Mouse (Mus musculus) gastrocnemius, adult 2 months (tissue): ENCODE data around the gene Hoxa3. TPM values are rescaled to one million over a fixed set of nuclear protein-coding genes. Genes with fewer than 3 reads are reported as not detected.
A peak's percentile ranks its signal among the peaks of the same experiment; 100 is the strongest.

Experiments used
- DNase-seq: peaks from one replicate; pipeline ENCODE4 v3.0.0; 2022
- H3K27ac ChIP-seq: fragments of 200-600 bp; 2 replicates; pipeline ENCODE4 v1.8.1; 2022; ENCODE audit warnings: mild to moderate bottlenecking
- H3K4me3 ChIP-seq: fragments of 200-600 bp; 2 replicates; pipeline ENCODE4 v1.8.1; 2022; ENCODE audit warnings: mild to moderate bottlenecking, moderate library complexity
- CTCF ChIP-seq: fragments of 200-600 bp; IDR thresholded peaks from 2 replicates; pipeline ENCODE4 v1.8.1; 2022; ENCODE audit warnings: antibody characterized with exemption, mild to moderate bottlenecking, moderate library complexity
- intact Hi-C: fragments of 180-260 bp; cut with DNase I; formaldehyde crosslinking; loops from one replicate; pipeline ENCODE4 v1.15.1; 2025
- total RNA-seq, 2 experiments: library from RNA; stranded (reverse); gene quantifications; 2 replicates each; pipeline ENCODE4 v1.2.3; 2021

Gene Hoxa3
- total RNA-seq, 2 experiments from 2014 or later: 2.8 to 3.1 TPM

- peak overlapping the region; percentile 97 for H3K27ac ChIP-seq
- H3K4me3 ChIP-seq: peak overlapping the region; percentile 79
- TF ChIP-seq CTCF: peak; percentile 96
- intact Hi-C loops: loop anchor here (2.0 kb wide), 1 partner anchor 13 kb away; no protein-coding TSS in a partner anchor
- peak; percentile 92 for DNase-seq
Measured at GRCm38 (mm10) chr6:52211170-52211935, 1.8 kb downstream of the Hoxa3 start.

GRCm38 (mm10) chr6:52209685-52210046 is 3.5 kb downstream of the Hoxa3 start:
- intact Hi-C loops: loop anchor here (2.0 kb wide), 1 partner anchor 15 kb away; no protein-coding TSS in a partner anchor
- Histone ChIP-seq H3K27ac (peak overlapping the region; percentile 82), H3K4me3 (peak overlapping the region; percentile 77)
- no peak for DNase-seq
- TF ChIP-seq CTCF: no peak

- DNase-seq: no peak
- Histone ChIP-seq H3K27ac (peak overlapping the region; percentile 82), H3K4me3 (peak overlapping the region; percentile 77)
- intact Hi-C loops: no loop called here
- no peak for TF ChIP-seq CTCF
Measured at GRCm38 (mm10) chr6:52208868-52209684, 4.1 kb downstream of the Hoxa3 start.

- peak within 1 kb of the TSS; percentile 82 for H3K27ac ChIP-seq
- DNase-seq: peak; percentile 79
- intact Hi-C loops: no loop called here
- TF ChIP-seq CTCF: no peak
- peak within 1 kb of the TSS; percentile 77 for H3K4me3 ChIP-seq
Measured at GRCm38 (mm10) chr6:52208072-52208867, 4.9 kb downstream of the Hoxa3 start, which contains the start of gene Hoxa6. Gene Hoxa6 (minus strand): TSS chr6:52208722.

- intact Hi-C loops: no loop called here
- no peak for TF ChIP-seq CTCF
- DNase-seq: no peak
- Histone ChIP-seq H3K4me3 (no peak overlapping the region), H3K27ac (no peak overlapping the region; the same call in 1 of the 2 replicates)
Measured at GRCm38 (mm10) chr6:52207684-52207976, 5.5 kb downstream of the Hoxa3 start.

DNA sequence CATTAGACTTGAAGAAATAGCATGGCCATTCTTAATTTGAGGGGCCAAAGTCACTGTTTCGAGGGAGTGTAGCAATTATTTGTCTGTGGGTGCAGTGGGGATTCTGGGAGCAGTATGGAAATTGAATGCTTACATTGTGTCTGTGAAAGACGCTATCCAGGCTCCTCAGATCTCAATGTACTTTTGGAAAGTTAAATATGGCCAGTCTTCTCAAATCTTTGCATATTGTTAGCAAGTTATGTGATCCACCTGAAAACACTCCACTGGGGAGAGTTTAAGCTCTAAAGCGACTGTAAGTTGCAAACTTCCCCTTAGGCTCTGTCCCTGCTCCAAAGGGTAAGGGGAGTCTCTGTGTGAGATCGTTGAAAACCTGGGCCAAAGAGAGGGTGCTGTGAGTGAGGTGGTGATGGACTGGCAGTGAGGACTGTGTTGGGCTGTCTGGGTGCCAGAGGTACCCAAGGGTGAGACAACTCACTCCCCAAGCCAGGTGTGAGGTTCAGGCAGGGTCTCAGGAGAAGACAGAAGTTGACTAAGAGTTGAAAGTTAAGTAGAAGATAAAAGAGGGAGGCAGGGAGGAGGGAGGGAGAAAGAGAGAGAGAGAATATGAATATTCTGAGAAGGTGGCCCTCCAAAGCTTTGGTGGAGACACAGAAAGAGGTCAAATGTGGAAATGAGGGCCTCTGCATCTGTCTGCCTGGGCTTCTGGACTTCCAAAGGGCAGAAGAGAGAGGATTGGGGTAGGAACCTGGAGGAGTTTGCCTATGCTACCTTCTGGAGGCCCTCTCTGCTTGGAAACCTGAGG is 6.1 kb downstream of the Hoxa3 start:
- no peak overlapping the region for H3K4me3 ChIP-seq
- no peak for TF ChIP-seq CTCF
- intact Hi-C loops: no loop called here
- DNase-seq: no peak
- H3K27ac ChIP-seq: no peak overlapping the region; the same call in 1 of the 2 replicates

DNA sequence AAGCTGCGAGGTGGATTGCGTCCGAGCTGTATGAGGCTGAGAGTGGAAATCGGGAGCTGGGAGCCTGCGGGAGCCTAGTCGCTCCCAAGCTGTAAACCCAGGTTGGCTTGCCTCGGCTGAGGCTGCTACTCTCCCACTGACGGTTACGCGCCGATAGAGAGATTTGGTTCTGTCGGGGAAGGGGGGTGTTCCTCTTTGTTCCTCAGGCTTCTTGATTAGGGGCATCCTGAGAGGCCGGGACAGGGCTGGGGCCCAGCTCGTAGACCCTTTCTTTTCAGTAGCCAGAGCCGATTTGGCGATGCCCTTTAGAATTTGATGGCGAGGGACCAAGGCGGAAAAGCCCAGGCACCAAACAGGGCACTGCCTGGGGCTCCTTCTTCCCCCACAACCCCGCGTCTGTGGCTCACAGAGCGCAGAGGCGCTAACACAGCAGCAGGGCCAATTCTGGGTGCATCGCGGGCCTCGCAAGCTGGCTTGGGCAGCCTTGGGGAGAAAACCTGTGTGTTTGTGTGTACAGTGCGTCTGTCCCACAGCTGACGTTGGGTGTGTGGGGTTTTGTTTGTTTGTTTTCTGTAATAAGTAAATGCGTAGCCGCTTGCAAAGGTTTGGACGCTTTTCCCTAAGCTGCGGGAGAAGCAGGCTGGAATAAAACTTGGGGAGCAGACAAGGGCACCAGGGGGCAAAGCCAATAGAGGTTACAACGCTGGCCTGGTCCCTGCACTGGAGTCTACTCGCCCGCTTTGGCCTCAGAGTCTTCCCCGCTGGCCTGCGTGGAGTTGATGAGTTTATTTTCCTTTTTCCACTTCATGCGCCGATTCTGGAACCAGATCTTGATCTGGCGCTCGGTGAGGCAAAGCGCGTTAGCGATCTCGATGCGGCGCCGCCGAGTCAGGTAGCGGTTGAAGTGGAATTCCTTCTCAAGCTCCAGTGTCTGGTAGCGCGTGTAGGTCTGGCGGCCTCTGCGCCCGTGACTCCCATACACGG is 7.2 kb downstream of the Hoxa3 start:
- Histone ChIP-seq H3K27ac (no peak overlapping the region), H3K4me3 (no peak overlapping the region)
- intact Hi-C loops: loop anchor here (2.0 kb wide), 1 partner anchor 205 kb away; no protein-coding TSS in a partner anchor
- no peak for TF ChIP-seq CTCF
- peak; percentile 16 for DNase-seq

DNA sequence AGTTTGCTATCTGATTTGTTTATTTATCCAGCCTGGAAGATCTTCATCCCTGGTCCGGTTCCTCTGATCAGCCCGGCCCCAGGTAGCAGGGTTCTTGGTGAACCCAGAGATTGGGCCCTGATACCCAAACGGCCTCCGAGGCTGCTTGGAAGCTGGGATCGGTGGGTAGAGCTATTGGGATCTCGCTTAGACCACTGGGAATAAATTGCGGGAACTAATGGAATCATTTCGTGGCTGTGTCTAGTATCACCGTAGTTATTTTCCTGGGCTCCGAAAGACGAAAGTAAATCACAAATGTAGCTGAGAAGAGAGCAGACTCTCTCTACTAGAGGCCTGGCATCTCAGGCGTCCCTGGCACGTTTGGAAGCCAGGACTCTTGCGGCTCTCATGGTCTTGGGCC is 7.9 kb downstream of the Hoxa3 start:
- intact Hi-C loops: loop anchor here (2.0 kb wide), 1 partner anchor 204 kb away; no protein-coding TSS in a partner anchor
- H3K27ac ChIP-seq: peak overlapping the region; percentile 32; the same call in 1 of the 2 replicates
- peak; percentile 15 for DNase-seq
- H3K4me3 ChIP-seq: no peak overlapping the region
- TF ChIP-seq CTCF: no peak

DNA sequence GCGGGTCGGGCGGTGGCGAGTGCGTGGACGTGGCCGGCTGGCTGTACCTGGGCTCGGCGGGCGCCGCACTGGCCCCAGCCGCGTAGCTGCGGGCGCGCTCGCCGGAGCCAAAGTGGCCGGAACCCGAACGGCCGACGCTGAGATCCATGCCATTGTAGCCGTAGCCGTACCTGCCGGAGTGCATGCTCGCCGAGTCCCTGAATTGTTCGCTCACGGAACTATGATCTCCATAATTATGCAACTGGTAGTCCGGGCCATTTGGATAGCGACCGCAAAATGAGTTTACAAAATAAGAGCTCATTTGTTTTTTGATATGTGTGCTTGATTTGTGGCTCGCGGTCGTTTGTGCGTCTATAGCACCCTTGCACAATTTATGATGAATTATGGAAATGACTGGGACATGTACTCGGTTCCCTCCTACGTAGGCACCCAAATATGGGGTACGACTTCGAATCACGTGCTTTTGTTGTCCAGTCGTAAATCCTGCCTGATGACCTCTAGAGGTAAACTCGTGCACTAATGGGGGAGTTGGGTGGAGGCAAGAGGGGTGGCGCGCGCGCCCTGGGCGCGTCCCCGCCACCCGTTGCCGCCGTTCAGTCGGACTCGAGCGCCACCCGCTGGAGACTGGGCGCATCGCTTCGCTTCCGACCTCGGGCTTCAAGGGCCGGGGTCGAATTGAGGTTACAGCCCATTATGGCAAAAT is 8.9 kb downstream of the Hoxa3 start, which contains the start of gene Hoxa5:
TSS of gene Hoxa5 (minus strand) at position 538 of the 703 bp plus-strand sequence.
- peak; percentile 87 for DNase-seq
- intact Hi-C loops: loop anchor here (1.0 to 2.0 kb wide), 2 partner anchors 203 to 328 kb away; no protein-coding TSS in a partner anchor
- H3K4me3 ChIP-seq: peak within 1 kb of the TSS; percentile 79
- H3K27ac ChIP-seq: peak within 1 kb of the TSS; percentile 82
- peak; percentile 96 for TF ChIP-seq CTCF
